In genomic region chr15:25420266-25420665, GRCm38 (mm10) we compare ENCODE assay signal across 25 mouse cellular contexts. TPM values are rescaled to one million over a fixed set of nuclear protein-coding genes. Genes with fewer than 3 reads are reported as not detected.
A peak's percentile ranks its signal among the peaks of the same experiment; 100 is the strongest.
DNase-seq lines count a peak whose midpoint lies in the region; ATAC-seq and TF ChIP-seq lines count a peak whose summit lies in the region.
"Had no signal": no experiment of that assay in that cellular context is flagged by ENCODE, and none has a peak within 500 bp of the region (broad histone marks: within the 10 kb centered on the region; RNA-seq: fewer than 3 reads in every experiment).

No protein-coding gene starts in this region.

- H3K27me3 ChIP-seq in liver, postnatal 0 days (ENCODE audit: insufficient read depth, low read length) = no peaks in the 10 kb centered on the region
- no peaks in the 10 kb centered on the region for H3K27me3 ChIP-seq in stomach, postnatal 0 days (ENCODE audit: control insufficient read depth, insufficient read depth, low read length)
- H3K27me3 ChIP-seq: embryonic facial prominence, embryonic 15.5 days; forebrain, embryonic 13.5 days; hindbrain, embryonic 12.5 days; lung, embryonic 15.5 days; midbrain, embryonic 13.5 days; stomach, embryonic 15.5 days had no signal

- H3K27ac ChIP-seq in liver, postnatal 0 days (ENCODE audit: low read depth) = no peak overlapping the region
- no peak overlapping the region for H3K27ac ChIP-seq in stomach, postnatal 0 days (replicated peaks)
- H3K27ac ChIP-seq: embryonic facial prominence, embryonic 10.5 days; embryonic facial prominence, embryonic 15.5 days; forebrain, embryonic 13.5 days; heart, embryonic 10.5 days; heart, embryonic 15.5 days; hindbrain, embryonic 12.5 days; liver, embryonic 15.5 days; lung, embryonic 15.5 days; midbrain, embryonic 13.5 days; stomach, embryonic 15.5 days had no signal

- no peak overlapping the region for H3K4me2 ChIP-seq in liver, postnatal 0 days (ENCODE audit: low read depth, low read length)
- no peak overlapping the region for H3K4me2 ChIP-seq in stomach, postnatal 0 days (replicated peaks; ENCODE audit: low read depth)
- H3K4me2 ChIP-seq: embryonic facial prominence, embryonic 15.5 days; forebrain, embryonic 13.5 days; heart, embryonic 15.5 days; hindbrain, embryonic 12.5 days; liver, embryonic 15.5 days; lung, embryonic 15.5 days; midbrain, embryonic 13.5 days; stomach, embryonic 15.5 days had no signal

- H3K36me3 ChIP-seq in liver, postnatal 0 days (replicated peaks; ENCODE audit: insufficient read depth, low read length) = no peaks in the 10 kb centered on the region
- no peaks in the 10 kb centered on the region for H3K36me3 ChIP-seq in stomach, postnatal 0 days (ENCODE audit: control insufficient read depth, insufficient read depth, low read length)
- H3K36me3 ChIP-seq: embryonic facial prominence, embryonic 10.5 days; embryonic facial prominence, embryonic 15.5 days; heart, embryonic 10.5 days; heart, embryonic 15.5 days; hindbrain, embryonic 12.5 days; liver, embryonic 15.5 days; lung, embryonic 15.5 days; stomach, embryonic 15.5 days had no signal

- no peak for TF ChIP-seq EP300 in liver, postnatal 0 days (IDR thresholded peaks at IDR 0.05; ENCODE audit: low read depth)
- no peak for TF ChIP-seq EP300 in stomach, postnatal 0 days (optimal IDR thresholded peaks at IDR 0.05)

- no peak overlapping the region for H3K9ac ChIP-seq in liver, postnatal 0 days (replicated peaks)
- H3K9ac ChIP-seq in stomach, postnatal 0 days (ENCODE audit: low read length) = no peak overlapping the region
- H3K9ac ChIP-seq: embryonic facial prominence, embryonic 15.5 days; forebrain, embryonic 13.5 days; heart, embryonic 15.5 days; hindbrain, embryonic 12.5 days; liver, embryonic 15.5 days; lung, embryonic 15.5 days; midbrain, embryonic 13.5 days; stomach, embryonic 15.5 days had no signal

- no peaks in the 10 kb centered on the region for H3K9me3 ChIP-seq in liver, postnatal 0 days (ENCODE audit: low read length)
- no peaks in the 10 kb centered on the region for H3K9me3 ChIP-seq in stomach, postnatal 0 days (ENCODE audit: control insufficient read depth, low read length)
- H3K9me3 ChIP-seq: embryonic facial prominence, embryonic 10.5 days; embryonic facial prominence, embryonic 15.5 days; forebrain, embryonic 13.5 days; heart, embryonic 10.5 days; heart, embryonic 15.5 days; liver, embryonic 15.5 days; lung, embryonic 15.5 days; midbrain, embryonic 13.5 days; stomach, embryonic 15.5 days had no signal

- TF ChIP-seq CTCF in liver, postnatal 0 days (IDR thresholded peaks at IDR 0.05; ENCODE audit: low read depth) = no peak
- TF ChIP-seq CTCF in stomach, postnatal 0 days (IDR thresholded peaks at IDR 0.05; ENCODE audit: low read depth) = no peak

- DNase-seq in liver, postnatal 0 days = peak; percentile 28
- DNase-seq in liver (no peak), 416B (ENCODE audit: low read depth) (peak; percentile 74), NIH3T3 (ENCODE audit: low read depth) (peak; percentile 56)
- peak; percentile 32 for DNase-seq in stomach, postnatal 0 days (ENCODE audit: low spot score)
- DNase-seq in frontal cortex, postnatal 25 days (ENCODE audit: low spot score in 2 of 2) = no peak
- DNase-seq: cerebellum, adult 18-20 months; cerebellum, postnatal 10 days; gastrocnemius, postnatal 14 days; kidney, adult 9 months; kidney, postnatal 14 days; layer of hippocampus, adult 9-11 months; lung, postnatal 4 days; thymus, postnatal 14 days had no signal

- 62% methylated on average over 9 of the region's 9 CpGs for WGBS in liver, postnatal 0 days (ENCODE audit: insufficient replicate concordance)
- WGBS in stomach, postnatal 0 days = 68% methylated on average over 9 of the region's 9 CpGs

- H3K4me1 ChIP-seq in liver, postnatal 0 days (ENCODE audit: insufficient read depth) = no peaks in the 10 kb centered on the region
- no peaks in the 10 kb centered on the region for H3K4me1 ChIP-seq in stomach, postnatal 0 days (replicated peaks; ENCODE audit: control insufficient read depth, insufficient read depth)
- H3K4me1 ChIP-seq: heart, embryonic 10.5 days; heart, embryonic 15.5 days; liver, embryonic 15.5 days had no signal

- no peak overlapping the region for H3K4me3 ChIP-seq in liver, postnatal 0 days (ENCODE audit: low read depth, low read length)
- H3K4me3 ChIP-seq in stomach, postnatal 0 days (ENCODE audit: low read depth, low read length) = no peak overlapping the region
- H3K4me3 ChIP-seq: embryonic facial prominence, embryonic 10.5 days; embryonic facial prominence, embryonic 15.5 days; forebrain, embryonic 13.5 days; heart, embryonic 10.5 days; heart, embryonic 15.5 days; hindbrain, embryonic 12.5 days; liver, embryonic 15.5 days; lung, embryonic 15.5 days; midbrain, embryonic 13.5 days; stomach, embryonic 15.5 days had no signal

- no peak for ATAC-seq in liver, postnatal 0 days
- ATAC-seq in stomach, postnatal 0 days (ENCODE audit: low FRiP score, low TSS enrichment) = peak; percentile 65
- ATAC-seq: forebrain, embryonic 13.5 days; intestine, embryonic 16.5 days; midbrain, embryonic 13.5 days had no signal

RNA-seq across cellular contexts. Expression of gene Basp1, which starts 6.7 kb away (rescaled TPM):
- 1.9 and 2.2 TPM in 2 replicates for polyA plus RNA-seq in liver, postnatal 0 days (2015; fragmentation: Nextera tagmentation; extraction: Ambion mirVana)
- polyA plus RNA-seq in stomach, postnatal 0 days (2015; fragmentation: Nextera tagmentation; extraction: Ambion mirVana) = 19.6 and 20.7 TPM in 2 replicates

Comparison
In these comparisons a context has a peak if more than half of its experiments do, and no peak if none do; other contexts are left out.
1. DNase-seq: peak in liver, postnatal 0 days (single experiment), 416B (single experiment), NIH3T3 (single experiment) and stomach, postnatal 0 days (single experiment); none in liver (single experiment) and frontal cortex, postnatal 25 days (0 of 2).